Mouse (Mus musculus): ENCODE measurements around the gene Zfp12.

GRCm38 (mm10) chr5:143255802-143256201 is 20.8 kb downstream of the Zfp12 start:
- no peak for TF ChIP-seq CTCF (IDR thresholded peaks at IDR 0.05; ENCODE audit: low read depth, low read length)
- no peak for TF ChIP-seq POLR2A (IDR thresholded peaks at IDR 0.05; ENCODE audit: extremely low read depth, insufficient read depth, low read length)

Measured in liver, adult 2 months (tissue).